Mouse (Mus musculus) CH12.LX (cell line): ENCODE results near the gene Abca2. TPM values are rescaled to one million over a fixed set of nuclear protein-coding genes. Genes with fewer than 3 reads are reported as not detected.

Experiments
- DNase-seq: peaks from one replicate; pipeline ENCODE4 v3.0.0-alpha.2; 2013; ENCODE audit errors: extremely low read depth
- H3K27ac ChIP-seq: 2 replicates; pipeline ENCODE4 v1.5.1; 2012; ENCODE audit warnings: low read depth, mild to moderate bottlenecking, control low read depth, moderate library complexity; ENCODE audit not compliant: insufficient read depth
- H3K27me3 ChIP-seq: replicated peaks from 2 replicates; pipeline ENCODE3; 2012; ENCODE audit warnings: inconsistent platforms
- H3K36me3 ChIP-seq, 2 experiments: replicated peaks in 1 of 2; 2 replicates each; pipeline versions ENCODE3 to v1.6.1; 2012; ENCODE audit warnings: inconsistent platforms in 1 of 2, low read length in 1 of 2, mild to moderate bottlenecking in 1 of 2, mixed read lengths in 1 of 2, moderate library complexity in 1 of 2; ENCODE audit not compliant: control insufficient read depth in 1 of 2, insufficient read depth in 1 of 2
- H3K4me1 ChIP-seq, 2 experiments: 2 replicates each; pipeline ENCODE4 v1.6.1; 2012; ENCODE audit warnings: inconsistent platforms in 1 of 2, moderate library complexity in 1 of 2; ENCODE audit not compliant: insufficient read depth in 2 of 2, control insufficient read depth in 1 of 2
- H3K4me2 ChIP-seq: 2 replicates; pipeline ENCODE4 v1.6.1; 2012; ENCODE audit warnings: low read depth, mild to moderate bottlenecking, control low read depth; ENCODE audit not compliant: poor library complexity, insufficient read depth, severe bottlenecking
- H3K4me3 ChIP-seq, 3 experiments: fragments of 150-350 bp in 1 of 3; sonication (generic) in 1 of 3; replicated peaks in 1 of 3; 2 replicates each; pipeline versions ENCODE3 to v1.5.1; 2011 to 2012; ENCODE audit warnings: low read depth in 2 of 3, low read length in 2 of 3, mild to moderate bottlenecking in 2 of 3, moderate library complexity in 2 of 3, control low read depth in 1 of 3, improper control_type of control experiment in 1 of 3, inconsistent platforms in 1 of 3, mixed read lengths in 1 of 3; ENCODE audit not compliant: poor library complexity in 1 of 3
- H3K79me2 ChIP-seq: replicated peaks from 2 replicates; pipeline ENCODE4 v1.6.1; 2012; ENCODE audit warnings: mild to moderate bottlenecking, moderate library complexity; ENCODE audit not compliant: control insufficient read depth, poor library complexity, insufficient read depth, severe bottlenecking; ENCODE audit errors: extremely low read depth
- H3K9ac ChIP-seq: 2 replicates; pipeline ENCODE4 v1.6.1; 2012; ENCODE audit warnings: low read depth, mild to moderate bottlenecking, control low read depth, moderate library complexity; ENCODE audit not compliant: insufficient read depth
- H3K9me3 ChIP-seq: replicated peaks from 2 replicates; pipeline ENCODE3; 2012; ENCODE audit warnings: low read length, inconsistent platforms, mixed read lengths
- CHD1 ChIP-seq: IDR thresholded peaks from 2 replicates; pipeline ENCODE4 v1.6.1; 2012; ENCODE audit warnings: low read depth, low read length, improper control_type of control experiment, inconsistent platforms
- CTCF ChIP-seq, 2 experiments: IDR thresholded peaks in 1 of 2; conservative IDR thresholded peaks in 1 of 2; 2 replicates each; pipeline ENCODE4 v1.5.1; 2011 to 2012; ENCODE audit warnings: low read depth in 2 of 2, low read length in 2 of 2, improper control_type of control experiment in 1 of 2, inconsistent platforms in 1 of 2, mild to moderate bottlenecking in 1 of 2, moderate library complexity in 1 of 2
- E2F4 ChIP-seq: IDR thresholded peaks from 2 replicates; pipeline ENCODE4 v1.6.1; 2011; ENCODE audit warnings: low read depth, low read length, improper control_type of control experiment; ENCODE audit not compliant: insufficient replicate concordance
- ELF1 ChIP-seq: IDR thresholded peaks from 2 replicates; pipeline ENCODE4 v1.6.1; 2014; ENCODE audit warnings: low read depth, mild to moderate bottlenecking, inconsistent platforms, low read length, improper control_type of control experiment
- EP300 ChIP-seq: IDR thresholded peaks from 2 replicates; pipeline ENCODE4 v1.6.1; 2011; ENCODE audit warnings: low read length, improper control_type of control experiment
- ETS1 ChIP-seq: conservative IDR thresholded peaks from 2 replicates; pipeline ENCODE4 v1.6.1; 2012; ENCODE audit warnings: low read depth, mild to moderate bottlenecking, inconsistent platforms, low read length, improper control_type of control experiment, moderate library complexity
- IRF4 ChIP-seq: IDR thresholded peaks from 2 replicates; pipeline ENCODE4 v1.6.1; 2014; ENCODE audit warnings: low read depth, mild to moderate bottlenecking, inconsistent platforms, low read length, improper control_type of control experiment
- JUND ChIP-seq: conservative IDR thresholded peaks from 2 replicates; pipeline ENCODE4 v1.6.1; 2011; ENCODE audit warnings: low read depth, low read length, improper control_type of control experiment
- MAFK ChIP-seq: IDR thresholded peaks from 2 replicates; pipeline ENCODE4 v1.6.1; 2011; ENCODE audit warnings: low read length, improper control_type of control experiment; ENCODE audit not compliant: insufficient replicate concordance
- NRF1 ChIP-seq: IDR thresholded peaks from 2 replicates; pipeline ENCODE4 v1.6.1; 2014; ENCODE audit warnings: low read depth, mild to moderate bottlenecking, inconsistent platforms, low read length, improper control_type of control experiment, moderate library complexity
- PAX5 ChIP-seq: IDR thresholded peaks from 2 replicates; pipeline ENCODE4 v1.6.1; 2012; ENCODE audit warnings: low read length, inconsistent platforms, mixed read lengths
- POLR2A ChIP-seq: IDR thresholded peaks from 2 replicates; pipeline ENCODE4 v1.6.1; 2011; ENCODE audit warnings: low read depth, mild to moderate bottlenecking, improper control_type of control experiment, low read length
- TBP ChIP-seq: conservative IDR thresholded peaks from 2 replicates; pipeline ENCODE4 v1.6.1; 2011; ENCODE audit warnings: low read depth, low read length, improper control_type of control experiment
- ZNF384 ChIP-seq: IDR thresholded peaks from 2 replicates; pipeline ENCODE4 v1.6.1; 2012; ENCODE audit warnings: low read depth, low read length, improper control_type of control experiment, inconsistent platforms
- dilution Hi-C: fragments of 300-500 bp; cut with MboI; formaldehyde crosslinking; loops from 2 replicates; pipeline ENCODE4 v1.14.3; 2020; ENCODE audit warnings: low sequenced_read_pairs; ENCODE audit not compliant: extremely low pct_unique_long_range_greater_than_20kb, extremely low pct_ligation_motif_present
- in situ Hi-C: fragments of 300-500 bp; cut with MboI; formaldehyde crosslinking; loops from 3 replicates; pipeline ENCODE4 v1.14.3; 2019; ENCODE audit warnings: low sequenced_read_pairs, low pct_ligation_motif_present, low pct_unique_long_range_greater_than_20kb, mixed read lengths
- polyA plus RNA-seq: library from polyadenylated mRNA; unstranded; fragments of >175 nt; gene quantifications from 2 replicates; pipeline ENCODE4 v1.2.1, GENCODE M21; 2012; ENCODE audit warnings: low read depth; ENCODE audit not compliant: insufficient read length
- total RNA-seq, 2 experiments: library from RNA; depleted of rRNA; stranded (reverse); fragments of 300-350 nt in 1 of 2; fragments of >200 nt in 1 of 2; gene quantifications; 2 replicates each; pipeline ENCODE4 v1.2.3; 2012 to 2014

Gene Abca2
- total and polyA plus RNA-seq, 3 experiments = 5.0 to 23.4 (median 13.0) TPM

DNA sequence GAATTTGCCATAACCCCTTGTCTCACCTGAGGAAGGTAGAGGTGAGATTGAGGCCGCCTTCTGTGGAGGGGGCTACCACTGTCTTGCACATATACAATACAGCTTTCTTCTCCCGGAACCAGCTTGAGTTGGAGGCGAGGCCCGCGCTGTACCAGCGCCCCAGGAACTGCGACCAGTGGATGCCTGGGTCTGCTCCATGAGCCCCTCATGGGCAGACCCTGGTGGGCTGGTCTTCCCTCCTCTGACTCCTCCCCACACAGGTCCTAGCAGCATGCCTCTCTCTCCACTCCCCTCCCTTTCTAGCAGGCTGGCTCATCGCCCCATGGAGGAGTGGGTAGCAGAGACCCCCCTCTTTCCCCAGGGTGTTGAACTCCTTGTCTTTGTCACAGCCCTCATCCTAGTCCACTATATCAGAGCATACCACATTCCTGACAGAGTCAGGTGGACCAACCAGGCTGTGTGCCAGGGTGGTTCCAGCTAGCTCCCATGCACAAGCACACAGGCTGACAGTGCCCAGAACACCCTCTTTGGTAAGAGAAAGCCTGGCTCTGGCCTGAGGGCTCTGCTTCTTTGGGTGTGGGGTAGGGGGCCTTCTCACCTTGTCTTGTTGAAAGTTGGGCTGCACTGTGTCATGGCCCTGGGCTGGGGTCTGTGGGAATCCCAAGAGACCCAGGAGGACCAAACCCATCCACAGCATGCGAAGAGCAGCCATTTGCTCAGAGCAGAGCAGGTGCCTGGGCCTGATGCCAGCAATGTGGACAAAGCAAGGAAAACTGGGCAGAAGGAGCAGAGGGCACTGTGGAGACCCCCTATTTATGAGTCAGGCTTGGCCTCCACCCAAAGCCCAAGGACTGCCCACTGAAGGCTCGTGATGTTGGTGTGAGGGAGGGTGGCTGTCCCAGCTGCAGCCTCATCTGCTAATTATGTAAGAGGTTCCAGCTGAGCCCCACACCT is 40.7 kb downstream of the Abca2 start:
- no peaks in the 10 kb centered on the region for H3K36me3 ChIP-seq
- DNase-seq = no peak
- H3K9ac ChIP-seq = no peak overlapping the region
- no peaks in the 10 kb centered on the region for H3K9me3 ChIP-seq
- peaks cover 21 to 51% of the 10 kb centered on the region in 2 experiments for H3K4me1 ChIP-seq
- TF ChIP-seq MAFK (no peak), TBP (no peak), ETS1 (no peak), POLR2A (no peak), CTCF (conservative IDR thresholded peaks at IDR 0.05 in 1 of 2, IDR thresholded peaks at IDR 0.05 in 1 of 2; ENCODE audit: low read depth in 2 of 2, low read length in 2 of 2) (no peak), ZNF384 (no peak), IRF4 (no peak)
- in situ Hi-C loops = no loop called here
- dilution Hi-C loops = no loop called here
- H3K4me3 ChIP-seq = no peak overlapping the region
- no peak overlapping the region for H3K27ac ChIP-seq
- H3K27me3 ChIP-seq = no peaks in the 10 kb centered on the region
- no peak overlapping the region for H3K4me2 ChIP-seq
- H3K79me2 ChIP-seq = no peaks in the 10 kb centered on the region

DNA sequence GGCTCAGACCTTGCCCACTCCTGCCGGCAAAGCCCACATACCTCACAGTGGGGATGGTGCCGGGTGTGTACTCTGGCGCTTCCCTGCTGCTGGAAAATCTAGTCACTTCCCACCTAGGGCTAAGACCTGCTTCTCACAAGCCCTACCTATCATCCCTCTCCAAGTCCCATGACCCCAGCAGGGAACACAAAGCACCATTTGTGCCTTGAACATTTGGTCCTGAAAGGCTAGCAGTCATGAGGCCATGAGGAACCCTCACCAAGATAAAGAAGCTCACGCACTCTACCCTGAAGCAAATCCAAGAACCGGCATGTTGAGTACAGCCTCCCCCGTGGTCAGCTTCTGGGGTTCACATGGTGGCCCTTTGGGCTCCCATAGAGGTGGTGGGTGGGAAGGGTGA is 41.5 kb downstream of the Abca2 start, which contains the start of gene Ptgds:
Gene Ptgds, minus strand, starts transcription at position 78 of the 400 bp plus-strand sequence.
- Histone ChIP-seq H3K36me3 (no peaks in the 10 kb centered on the region), H3K4me3 (no peak within 1 kb of the TSS), H3K4me1 (peaks cover 14 to 44% of the 10 kb centered on the region in 2 experiments), H3K9me3 (no peaks in the 10 kb centered on the region), H3K9ac (no peak within 1 kb of the TSS), H3K27ac (no peak within 1 kb of the TSS), H3K79me2 (no peaks in the 10 kb centered on the region), H3K27me3 (no peaks in the 10 kb centered on the region), H3K4me2 (no peak within 1 kb of the TSS)
- in situ Hi-C loops (no loop called here), dilution Hi-C loops (no loop called here)
- DNase-seq = no peak
- TF ChIP-seq CHD1 (no peak), NRF1 (no peak), JUND (no peak), E2F4 (no peak), PAX5 (no peak), ELF1 (no peak), EP300 (no peak)
